Mouse (Mus musculus) midbrain, embryonic 10.5 days (tissue): Measurements from ENCODE around the gene Cdc5l. TPM values are rescaled to one million over a fixed set of nuclear protein-coding genes. Genes with fewer than 3 reads are reported as not detected.
A peak's percentile ranks its signal among the peaks of the same experiment; 100 is the strongest.

Source experiments
- DNase-seq: peaks from one replicate; pipeline ENCODE4 v3.0.0-alpha.2; 2017; ENCODE audit warnings: low spot score
- H3K27ac ChIP-seq: fragments of 300-500 bp; sonication (generic); replicated peaks from 2 replicates; pipeline ENCODE4 v1.5.1; 2016; ENCODE audit warnings: mild to moderate bottlenecking
- H3K27me3 ChIP-seq: fragments of 300-500 bp; sonication (generic); 2 replicates; pipeline ENCODE4 v1.6.1; 2016; ENCODE audit warnings: low read depth, mild to moderate bottlenecking; ENCODE audit not compliant: poor library complexity, severe bottlenecking
- H3K36me3 ChIP-seq: fragments of 300-500 bp; sonication (generic); 2 replicates; pipeline ENCODE4 v1.6.1; 2016; ENCODE audit warnings: mild to moderate bottlenecking, moderate library complexity
- H3K4me1 ChIP-seq: fragments of 300-500 bp; sonication (generic); 2 replicates; pipeline ENCODE4 v1.6.1; 2016
- H3K4me3 ChIP-seq: fragments of 300-500 bp; sonication (generic); 2 replicates; pipeline ENCODE4 v1.5.1; 2016; ENCODE audit warnings: mild to moderate bottlenecking, moderate library complexity
- H3K9me3 ChIP-seq: fragments of 300-500 bp; sonication (generic); replicated peaks from 2 replicates; pipeline ENCODE4 v1.6.1; 2016; ENCODE audit warnings: mild to moderate bottlenecking
- WGBS: fragments of 180-500 bp; shearing (Covaris S2); methylation state at CpG from one replicate; pipeline ENCODE4 v1.1.7; 2016; 5-methylcytosine and 5-hydroxymethylcytosine counted together
- polyA plus RNA-seq: library from polyadenylated mRNA; unstranded; fragments of >200 nt; fragmentation: Nextera tagmentation; extraction: Ambion mirVana; gene quantifications from 2 replicates; pipeline ENCODE4 v1.2.1, GENCODE M21; 2016

The Cdc5l gene
- 67.9 and 68.3 TPM in 2 replicates for polyA plus RNA-seq

DNA sequence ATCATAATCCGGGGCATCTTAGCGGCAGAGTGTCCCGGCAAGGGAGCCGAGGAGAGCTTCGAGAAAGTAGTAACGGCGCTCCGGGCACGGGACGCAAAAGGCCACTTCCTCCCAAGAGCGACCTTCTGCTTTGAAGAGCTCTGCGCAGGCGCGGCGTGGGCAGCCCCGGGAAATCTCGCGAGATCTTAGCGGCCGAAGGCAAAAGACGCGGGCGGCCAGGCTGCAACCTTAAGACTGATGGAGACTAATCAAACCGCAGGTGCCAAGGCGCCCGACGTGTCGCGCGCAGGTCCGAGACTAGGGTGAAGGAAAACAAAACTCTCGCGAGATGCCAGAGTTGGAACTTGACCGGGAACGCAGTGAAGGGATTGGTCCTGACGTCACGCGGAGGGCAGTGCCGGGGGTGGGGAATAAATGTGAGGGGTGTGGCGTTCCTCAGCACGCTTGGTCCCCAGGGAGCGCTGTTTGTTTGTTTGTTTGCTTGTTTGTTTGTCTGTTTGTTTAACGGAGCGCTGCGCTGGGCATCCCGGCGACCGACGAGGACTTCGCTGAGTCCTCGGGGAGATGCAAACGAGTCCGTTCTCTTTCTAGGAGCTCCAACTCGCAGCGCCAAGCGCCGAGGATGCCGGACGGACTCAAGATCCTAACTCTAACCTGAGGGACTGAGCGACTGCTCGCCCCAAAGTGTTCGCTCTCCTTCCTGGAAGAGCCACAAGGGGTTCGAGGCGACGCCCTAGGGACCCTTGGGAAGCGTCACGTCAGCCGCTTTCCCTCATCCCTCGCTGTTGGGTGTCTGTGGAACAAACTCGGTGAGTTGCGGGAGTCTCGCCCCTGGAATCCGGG lies at the start of gene Cdc5l:
Cdc5l (minus strand) TSS at position 319 of the 843 bp plus-strand sequence.
- peak; percentile 96 for DNase-seq
- no peaks in the 10 kb centered on the region for H3K9me3 ChIP-seq
- peak within 1 kb of the TSS; percentile 96 for H3K27ac ChIP-seq
- H3K36me3 ChIP-seq, result peaks cover 20% of the 10 kb centered on the region; the same call in 1 of the 2 replicates
- H3K27me3 ChIP-seq, result no peaks in the 10 kb centered on the region
- peaks cover 26% of the 10 kb centered on the region for H3K4me1 ChIP-seq
- WGBS, result under 1% methylated on average over 73 of the region's 73 CpGs
- H3K4me3 ChIP-seq, result peak within 1 kb of the TSS; percentile 90

DNA sequence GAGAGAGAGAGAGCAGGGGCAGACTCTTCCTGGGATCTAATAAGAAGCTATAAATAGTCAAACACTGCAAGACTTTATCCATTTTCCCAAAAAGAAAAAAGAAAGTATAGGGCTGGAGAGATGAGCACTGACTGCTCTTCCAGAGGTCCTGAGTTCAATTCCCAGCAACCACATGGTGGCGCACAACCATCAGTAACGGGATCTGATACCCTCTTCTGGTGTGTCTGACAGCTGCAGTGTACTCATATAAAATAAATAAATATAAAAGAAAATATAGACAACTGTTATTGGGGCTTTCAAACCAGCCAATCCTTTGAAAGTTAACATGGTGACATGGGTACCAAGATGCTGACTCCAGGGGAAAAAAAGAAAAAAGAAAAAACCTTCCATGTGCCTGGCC lies 46.9 kb upstream of the Cdc5l start:
- WGBS, result 38% methylated on average over 2 of the region's 2 CpGs
- Histone ChIP-seq H3K27me3 (peaks cover 31% of the 10 kb centered on the region), H3K36me3 (no peaks in the 10 kb centered on the region), H3K4me3 (no peak overlapping the region), H3K9me3 (peaks cover 13% of the 10 kb centered on the region; the same call in 1 of the 2 replicates), H3K4me1 (0 out of 2 replicates have a peak, but pooled peaks cover 10% of the 10 kb centered on the region), H3K27ac (no peak overlapping the region)
- DNase-seq, result no peak

DNA sequence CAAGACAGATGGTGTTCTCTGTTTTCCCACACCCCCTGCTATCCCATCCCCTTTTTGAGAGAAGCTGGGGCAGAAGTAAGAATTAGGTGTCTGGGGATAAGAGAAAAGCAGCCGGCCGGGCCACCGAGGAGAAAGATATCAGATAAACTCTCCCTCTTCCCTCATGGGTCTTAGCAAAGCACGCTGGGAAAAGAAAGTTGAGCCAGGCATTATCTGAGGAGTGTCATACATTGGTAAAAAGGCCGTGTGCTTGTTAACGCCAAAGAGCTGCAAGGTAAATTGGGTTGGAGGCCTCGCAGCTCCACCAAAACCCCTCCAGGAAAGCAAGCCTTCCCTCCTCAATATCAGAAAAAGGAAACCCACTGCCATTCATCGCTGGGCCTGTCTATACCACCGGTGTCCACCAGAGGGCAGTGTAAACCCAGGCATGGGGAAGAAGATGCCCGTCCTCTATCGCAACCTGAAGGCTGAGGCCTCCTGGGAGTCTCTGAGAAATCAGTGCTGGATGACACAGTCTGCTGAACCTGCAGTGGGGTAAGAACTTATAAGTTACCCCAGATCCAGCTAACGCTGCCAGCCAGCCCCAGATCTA lies 44.8 kb upstream of the Cdc5l start:
- Histone ChIP-seq H3K4me3 (no peak overlapping the region), H3K27ac (no peak overlapping the region), H3K27me3 (peaks cover 52% of the 10 kb centered on the region), H3K9me3 (peaks cover 13% of the 10 kb centered on the region; the same call in 1 of the 2 replicates), H3K36me3 (no peaks in the 10 kb centered on the region), H3K4me1 (peaks cover 20% of the 10 kb centered on the region)
- DNase-seq, result peak; percentile 85
- WGBS, result 21% methylated on average over 12 of the region's 12 CpGs

DNA sequence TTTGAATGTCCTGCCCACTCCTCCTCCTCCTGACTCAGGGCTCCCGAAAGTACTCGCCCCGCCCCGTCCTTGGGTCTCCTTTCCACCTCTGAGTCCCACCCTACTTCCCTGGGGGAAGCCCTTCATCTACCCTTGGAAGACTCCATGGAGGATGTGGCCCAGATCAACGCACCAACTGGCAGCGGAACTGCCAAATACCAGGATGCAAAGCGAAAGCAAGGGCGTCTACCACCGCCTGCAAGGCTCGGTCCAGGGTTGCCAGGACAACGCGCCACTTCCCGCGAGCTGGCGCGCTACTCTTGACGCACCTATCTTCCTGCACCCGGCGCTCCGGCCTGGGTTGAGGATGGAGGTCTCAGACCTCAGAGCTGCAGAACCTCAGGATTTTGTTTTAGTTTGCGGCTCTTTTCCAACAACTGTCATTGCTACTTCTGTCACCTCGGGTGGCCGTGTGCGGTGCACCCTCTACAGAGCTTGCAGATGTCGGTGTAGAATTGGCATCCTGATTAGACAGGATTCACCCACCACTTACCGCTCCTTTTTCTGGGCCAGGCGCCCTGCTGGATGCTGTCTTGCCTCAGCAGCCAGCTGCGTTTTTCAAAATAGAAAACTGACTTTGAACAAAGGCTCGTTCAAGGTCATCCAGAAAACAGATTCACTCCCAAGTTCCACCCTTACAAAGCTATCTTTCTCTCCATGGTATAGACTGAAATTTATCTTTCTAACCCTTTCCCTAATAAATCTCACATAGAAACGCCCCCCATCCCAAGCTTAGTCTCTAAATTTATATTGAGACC lies 41.3 kb upstream of the Cdc5l start, which contains the start of gene Spats1:
Spats1 (minus strand) TSS at position 747 of the 797 bp plus-strand sequence.
- Histone ChIP-seq H3K4me1 (peaks cover 20% of the 10 kb centered on the region), H3K9me3 (no peaks in the 10 kb centered on the region), H3K4me3 (peak within 1 kb of the TSS; percentile 54), H3K36me3 (no peaks in the 10 kb centered on the region), H3K27me3 (peaks cover 55% of the 10 kb centered on the region), H3K27ac (peak within 1 kb of the TSS; percentile 50; the same call in 1 of the 2 replicates)
- DNase-seq, result peak; percentile 76
- 8% methylated on average over 30 of the region's 30 CpGs for WGBS

DNA sequence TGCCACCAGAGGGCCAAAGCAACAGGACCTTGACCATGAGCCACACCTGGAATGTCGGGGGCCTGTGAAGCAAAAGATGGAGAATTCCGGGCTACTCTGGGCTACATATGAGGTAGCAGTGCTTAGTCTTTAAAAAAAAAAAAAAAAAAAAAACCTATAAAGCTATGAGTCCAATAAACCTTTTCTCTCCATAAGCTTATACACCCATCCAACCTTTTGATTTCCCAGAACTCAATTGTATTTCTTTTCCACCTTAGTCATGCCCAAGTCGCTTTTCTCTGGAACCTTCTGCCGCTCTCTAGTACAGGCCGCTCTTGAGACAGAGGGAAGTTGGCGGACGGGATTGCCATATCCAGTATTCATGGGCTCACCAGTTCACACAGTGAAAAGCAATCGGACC lies 40.6 kb upstream of the Cdc5l start:
- H3K4me3 ChIP-seq, result peak overlapping the region; percentile 54
- H3K27ac ChIP-seq, result no peak overlapping the region
- peaks cover 55% of the 10 kb centered on the region for H3K27me3 ChIP-seq
- 65% methylated on average over 8 of the region's 8 CpGs for WGBS
- no peak for DNase-seq
- peaks cover 20% of the 10 kb centered on the region for H3K4me1 ChIP-seq
- no peaks in the 10 kb centered on the region for H3K36me3 ChIP-seq
- no peaks in the 10 kb centered on the region for H3K9me3 ChIP-seq

DNA sequence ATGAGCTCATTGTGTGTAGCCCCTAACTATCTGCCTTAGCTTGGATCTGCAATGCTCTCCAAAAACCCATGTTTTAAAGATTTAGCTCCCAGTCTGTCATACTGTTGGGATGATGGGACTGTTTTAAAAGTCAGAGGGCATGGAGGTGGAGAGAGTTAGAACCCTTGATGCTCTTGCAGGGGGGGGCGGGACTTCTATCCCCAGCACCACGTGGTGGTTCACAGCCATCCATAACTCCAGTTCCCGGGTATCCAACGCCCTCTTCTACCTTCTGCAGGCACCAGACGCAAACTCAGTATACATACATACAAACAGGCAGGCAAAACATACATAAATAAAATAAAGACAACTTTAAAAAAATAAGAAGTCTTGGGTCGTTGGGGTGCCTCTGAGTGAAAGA lies 40.1 kb upstream of the Cdc5l start:
- 80% methylated on average over 6 of the region's 6 CpGs for WGBS
- no peak overlapping the region for H3K4me3 ChIP-seq
- no peaks in the 10 kb centered on the region for H3K36me3 ChIP-seq
- DNase-seq, result no peak
- peaks cover 20% of the 10 kb centered on the region for H3K4me1 ChIP-seq
- peaks cover 55% of the 10 kb centered on the region for H3K27me3 ChIP-seq
- H3K27ac ChIP-seq, result no peak overlapping the region
- no peaks in the 10 kb centered on the region; the same call in 1 of the 2 replicates for H3K9me3 ChIP-seq

DNA sequence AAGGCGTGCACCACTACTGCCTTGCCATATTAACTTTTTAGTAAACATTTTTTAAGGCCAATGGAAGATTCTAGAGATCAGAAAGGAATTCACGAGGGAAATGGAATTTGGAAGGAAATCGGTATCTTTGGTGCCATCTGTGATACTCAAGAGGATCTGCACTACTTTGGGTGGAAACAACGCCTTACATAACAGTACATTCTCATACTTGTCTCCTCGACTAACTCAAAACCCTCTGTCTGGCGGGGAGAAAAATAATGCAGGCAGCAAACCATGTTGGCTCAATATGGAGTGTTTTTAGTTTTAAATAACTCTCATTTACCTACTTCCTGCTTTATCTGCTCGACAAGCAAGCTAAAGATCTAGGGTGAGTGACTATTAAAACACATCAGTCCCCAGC lies 37.2 kb upstream of the Cdc5l start:
- DNase-seq, result no peak
- Histone ChIP-seq H3K27me3 (peaks cover 27% of the 10 kb centered on the region), H3K4me1 (peaks cover 10% of the 10 kb centered on the region), H3K27ac (no peak overlapping the region), H3K36me3 (no peaks in the 10 kb centered on the region), H3K4me3 (no peak overlapping the region), H3K9me3 (peaks cover 17% of the 10 kb centered on the region)
- WGBS, result 89% methylated on average over 7 of the region's 7 CpGs

DNA sequence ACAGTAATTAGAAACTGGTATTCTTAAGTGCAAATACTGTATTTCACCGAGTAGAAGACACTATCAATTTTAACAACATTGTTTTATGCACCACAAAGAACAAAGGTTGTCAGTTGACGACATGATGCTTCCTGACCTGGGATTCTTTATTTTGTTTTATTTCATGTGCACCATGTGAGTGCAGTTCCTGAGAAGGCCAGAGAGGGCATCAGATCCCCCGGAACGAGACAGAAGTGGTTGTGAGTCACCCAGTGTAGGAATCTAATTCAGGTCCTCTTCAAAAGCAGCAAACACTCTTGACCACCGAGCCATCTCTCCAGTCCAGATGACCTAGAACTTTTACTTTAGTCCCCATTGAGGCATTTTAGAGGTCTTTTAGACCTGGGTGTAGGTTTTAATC lies 34.8 kb upstream of the Cdc5l start:
- no peaks in the 10 kb centered on the region for H3K4me1 ChIP-seq
- H3K27me3 ChIP-seq, result peaks cover 3% of the 10 kb centered on the region; the same call in 1 of the 2 replicates
- H3K27ac ChIP-seq, result no peak overlapping the region
- 84% methylated on average over 5 of the region's 5 CpGs for WGBS
- no peak overlapping the region for H3K4me3 ChIP-seq
- no peak for DNase-seq
- H3K36me3 ChIP-seq, result no peaks in the 10 kb centered on the region
- peaks cover 17% of the 10 kb centered on the region for H3K9me3 ChIP-seq

DNA sequence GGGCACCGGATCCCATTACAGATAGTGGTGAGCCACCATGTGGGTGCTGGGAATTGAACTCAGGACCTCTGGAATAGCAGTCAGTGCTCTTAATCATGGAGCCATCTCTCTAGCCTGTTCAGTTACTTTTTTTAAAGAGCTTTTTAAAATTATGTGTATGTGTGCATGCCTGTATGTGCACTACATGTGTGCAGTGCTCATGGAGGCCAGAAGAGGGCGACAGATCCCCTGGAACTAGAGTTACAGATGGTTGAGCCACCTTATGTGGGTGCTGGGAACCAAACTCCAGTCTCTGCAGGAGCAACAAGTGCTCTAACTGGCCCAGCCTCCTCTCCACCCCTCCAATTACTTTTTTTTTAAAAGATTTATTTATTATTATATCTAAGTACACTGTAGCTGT lies 33.2 kb upstream of the Cdc5l start:
- H3K27me3 ChIP-seq, result no peaks in the 10 kb centered on the region; the same call in 1 of the 2 replicates
- no peak for DNase-seq
- no peak overlapping the region for H3K27ac ChIP-seq
- no peaks in the 10 kb centered on the region for H3K36me3 ChIP-seq
- peaks cover 17% of the 10 kb centered on the region for H3K9me3 ChIP-seq
- 64% methylated on average over 2 of the region's 2 CpGs for WGBS
- no peak overlapping the region for H3K4me3 ChIP-seq
- no peaks in the 10 kb centered on the region for H3K4me1 ChIP-seq

DNA sequence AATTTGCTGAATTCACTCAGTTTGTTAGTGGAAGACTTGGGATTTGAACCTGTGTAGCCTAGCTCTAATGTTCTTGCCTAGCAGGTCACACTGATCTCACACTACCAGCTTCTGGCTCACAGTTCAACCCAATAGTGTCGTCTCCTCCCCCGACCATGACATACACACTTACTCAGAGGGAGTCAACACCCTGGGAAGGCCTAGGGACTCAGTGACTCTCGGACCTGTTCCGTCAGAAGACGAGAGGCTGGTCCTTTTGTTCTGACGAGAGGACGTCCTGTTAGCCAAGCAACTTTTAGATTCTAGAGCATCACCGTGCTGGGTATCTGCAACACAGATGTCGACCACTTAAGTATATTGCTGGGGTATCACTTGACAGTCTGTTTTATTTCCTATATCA lies 30.7 kb upstream of the Cdc5l start:
- H3K27me3 ChIP-seq, result no peaks in the 10 kb centered on the region
- WGBS, result 88% methylated on average over 9 of the region's 9 CpGs
- no peaks in the 10 kb centered on the region for H3K4me1 ChIP-seq
- H3K9me3 ChIP-seq, result peaks cover 17% of the 10 kb centered on the region
- H3K36me3 ChIP-seq, result no peaks in the 10 kb centered on the region
- H3K27ac ChIP-seq, result no peak overlapping the region
- H3K4me3 ChIP-seq, result no peak overlapping the region
- no peak for DNase-seq

DNA sequence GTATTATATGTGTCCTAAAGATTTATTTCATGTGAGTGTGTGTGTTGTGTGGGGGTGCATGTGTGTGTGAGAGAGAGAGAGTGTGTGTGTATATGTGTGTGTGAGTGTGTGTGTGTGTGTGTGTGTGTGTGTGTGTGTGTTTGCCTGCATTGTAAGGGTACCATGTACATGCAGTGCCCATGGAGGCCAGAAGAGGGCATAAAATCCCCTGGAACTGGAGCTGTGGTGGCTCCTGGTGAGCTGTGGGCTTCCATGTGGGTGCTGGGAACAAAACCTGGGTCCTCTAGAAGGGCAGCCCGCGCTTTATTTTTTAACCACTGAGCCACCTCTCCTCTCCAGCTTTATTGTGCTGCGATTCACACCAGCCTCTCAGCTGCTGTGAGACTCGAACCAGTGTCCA lies 29.0 kb upstream of the Cdc5l start:
- no peaks in the 10 kb centered on the region for H3K4me1 ChIP-seq
- H3K9me3 ChIP-seq, result peaks cover 8% of the 10 kb centered on the region
- H3K27me3 ChIP-seq, result no peaks in the 10 kb centered on the region
- no peaks in the 10 kb centered on the region for H3K36me3 ChIP-seq
- H3K4me3 ChIP-seq, result no peak overlapping the region
- no peak for DNase-seq
- WGBS, result 90% methylated on average over 4 of the region's 4 CpGs
- no peak overlapping the region for H3K27ac ChIP-seq

DNA sequence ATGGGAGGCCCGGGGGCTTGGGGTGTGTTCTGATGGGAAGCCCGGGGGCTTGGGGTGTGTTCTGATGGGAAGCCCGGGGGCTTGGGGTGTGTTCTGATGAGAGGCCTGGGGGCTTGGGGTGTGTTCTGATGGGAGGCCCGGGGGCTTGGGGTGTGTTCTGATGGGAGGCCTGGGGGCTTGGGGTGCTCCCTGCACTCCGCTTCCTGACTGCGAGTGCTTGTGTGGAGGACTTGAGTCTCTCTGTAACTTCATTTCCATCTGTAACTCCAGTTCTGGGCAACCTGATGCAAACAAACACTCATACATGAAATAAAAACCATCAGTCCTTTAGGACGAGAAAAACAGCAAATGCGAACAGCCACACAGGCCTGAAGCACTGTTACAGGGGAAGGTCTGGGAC lies 25.5 kb upstream of the Cdc5l start:
- 89% methylated on average over 8 of the region's 8 CpGs for WGBS
- no peak overlapping the region for H3K4me3 ChIP-seq
- no peak overlapping the region for H3K27ac ChIP-seq
- H3K4me1 ChIP-seq, result peaks cover 13% of the 10 kb centered on the region
- no peaks in the 10 kb centered on the region for H3K9me3 ChIP-seq
- H3K36me3 ChIP-seq, result no peaks in the 10 kb centered on the region
- DNase-seq, result no peak
- H3K27me3 ChIP-seq, result no peaks in the 10 kb centered on the region
